Mouse (Mus musculus) embryonic fibroblast, embryonic 13.5 days (primary cell): ENCODE measurements around the gene Ntsr2. TPM values are rescaled to one million over a fixed set of nuclear protein-coding genes. Genes with fewer than 3 reads are reported as not detected.

ENCODE experiments used
- H3K27ac ChIP-seq: 2 replicates; pipeline ENCODE4 v1.5.1; 2012; ENCODE audit warnings: low read length, control low read depth, inconsistent platforms; ENCODE audit not compliant: insufficient read depth
- H3K4me1 ChIP-seq: 2 replicates; pipeline ENCODE4 v1.6.1; 2011; ENCODE audit warnings: low read length; ENCODE audit not compliant: control insufficient read depth, insufficient read depth
- H3K4me3 ChIP-seq: 2 replicates; pipeline ENCODE4 v1.5.1; 2011; ENCODE audit warnings: mild to moderate bottlenecking, control low read depth, low read length; ENCODE audit not compliant: insufficient read depth
- CTCF ChIP-seq: IDR thresholded peaks from 2 replicates; pipeline ENCODE4 v1.5.1; 2011; ENCODE audit warnings: mild to moderate bottlenecking, control low read depth, low read length, moderate library complexity, borderline replicate concordance; ENCODE audit not compliant: insufficient read depth
- POLR2A ChIP-seq: IDR thresholded peaks from 2 replicates; pipeline ENCODE4 v1.6.1; 2011; ENCODE audit warnings: low read depth, mild to moderate bottlenecking, control low read depth, low read length, moderate library complexity
- polyA plus RNA-seq: library from polyadenylated mRNA; stranded (reverse); fragments of >200 nt; gene quantifications from 2 replicates; pipeline ENCODE4 v1.2.4, GENCODE M21; 2011; ENCODE audit warnings: low read depth; ENCODE audit not compliant: missing spikeins, insufficient read length

The Ntsr2 gene
- polyA plus RNA-seq, 1 experiment = not detected

GRCm38 (mm10) chr12:16631423-16631822 lies 21.8 kb upstream of the Ntsr2 start:
- Histone ChIP-seq H3K4me3 (no peak overlapping the region), H3K27ac (no peak overlapping the region), H3K4me1 (no peaks in the 10 kb centered on the region)
- TF ChIP-seq POLR2A (no peak), CTCF (no peak)

- no peak overlapping the region for H3K4me3 ChIP-seq
- H3K27ac ChIP-seq = no peak overlapping the region
- H3K4me1 ChIP-seq = no peaks in the 10 kb centered on the region
- no peak for TF ChIP-seq POLR2A
- TF ChIP-seq CTCF = no peak
Measured at GRCm38 (mm10) chr12:16633235-16633634, 19.9 kb upstream of the Ntsr2 start.

GRCm38 (mm10) chr12:16634075-16634813 lies 18.9 kb upstream of the Ntsr2 start:
- Histone ChIP-seq H3K27ac (no peak overlapping the region), H3K4me1 (no peaks in the 10 kb centered on the region), H3K4me3 (no peak overlapping the region)
- TF ChIP-seq POLR2A (no peak), CTCF (peak; percentile 54; the same call in 1 of the 2 replicates)

GRCm38 (mm10) chr12:16635816-16636215 lies 17.4 kb upstream of the Ntsr2 start:
- Histone ChIP-seq H3K4me1 (no peaks in the 10 kb centered on the region), H3K4me3 (no peak overlapping the region), H3K27ac (no peak overlapping the region)
- TF ChIP-seq CTCF (no peak), POLR2A (no peak)

- H3K4me1 ChIP-seq = no peaks in the 10 kb centered on the region
- H3K27ac ChIP-seq = no peak overlapping the region
- no peak overlapping the region for H3K4me3 ChIP-seq
- TF ChIP-seq POLR2A (no peak), CTCF (no peak)
Measured at GRCm38 (mm10) chr12:16639078-16639771, 14.0 kb upstream of the Ntsr2 start.

GRCm38 (mm10) chr12:16640075-16640474 lies 13.1 kb upstream of the Ntsr2 start:
- no peak overlapping the region for H3K27ac ChIP-seq
- TF ChIP-seq CTCF = no peak
- TF ChIP-seq POLR2A = no peak
- no peak overlapping the region for H3K4me3 ChIP-seq
- H3K4me1 ChIP-seq = no peaks in the 10 kb centered on the region

- H3K27ac ChIP-seq = no peak overlapping the region
Measured at GRCm38 (mm10) chr12:16642000-16642399, 11.2 kb upstream of the Ntsr2 start.

GRCm38 (mm10) chr12:16643508-16644345 lies 9.5 kb upstream of the Ntsr2 start:
- no peak for TF ChIP-seq CTCF
- TF ChIP-seq POLR2A = no peak
- Histone ChIP-seq H3K27ac (no peak overlapping the region), H3K4me1 (no peaks in the 10 kb centered on the region), H3K4me3 (no peak overlapping the region)

More at GRCm38 (mm10) chr12:16642000-16642399, 11.2 kb upstream of the Ntsr2 start:
- Histone ChIP-seq H3K4me1 (no peaks in the 10 kb centered on the region), H3K4me3 (no peak overlapping the region)
- no peak for TF ChIP-seq POLR2A
- TF ChIP-seq CTCF = no peak

GRCm38 (mm10) chr12:16644698-16645097 lies 8.5 kb upstream of the Ntsr2 start:
- Histone ChIP-seq H3K27ac (no peak overlapping the region), H3K4me3 (no peak overlapping the region), H3K4me1 (no peaks in the 10 kb centered on the region)
- TF ChIP-seq POLR2A = no peak
- no peak for TF ChIP-seq CTCF

- Histone ChIP-seq H3K4me3 (no peak overlapping the region), H3K27ac (no peak overlapping the region), H3K4me1 (no peaks in the 10 kb centered on the region)
- TF ChIP-seq CTCF (no peak), POLR2A (no peak)
Measured at GRCm38 (mm10) chr12:16646780-16647409, 6.3 kb upstream of the Ntsr2 start.
